Mouse (Mus musculus): ENCODE measurements around the gene Brf1.

Brf1 gene

DNA sequence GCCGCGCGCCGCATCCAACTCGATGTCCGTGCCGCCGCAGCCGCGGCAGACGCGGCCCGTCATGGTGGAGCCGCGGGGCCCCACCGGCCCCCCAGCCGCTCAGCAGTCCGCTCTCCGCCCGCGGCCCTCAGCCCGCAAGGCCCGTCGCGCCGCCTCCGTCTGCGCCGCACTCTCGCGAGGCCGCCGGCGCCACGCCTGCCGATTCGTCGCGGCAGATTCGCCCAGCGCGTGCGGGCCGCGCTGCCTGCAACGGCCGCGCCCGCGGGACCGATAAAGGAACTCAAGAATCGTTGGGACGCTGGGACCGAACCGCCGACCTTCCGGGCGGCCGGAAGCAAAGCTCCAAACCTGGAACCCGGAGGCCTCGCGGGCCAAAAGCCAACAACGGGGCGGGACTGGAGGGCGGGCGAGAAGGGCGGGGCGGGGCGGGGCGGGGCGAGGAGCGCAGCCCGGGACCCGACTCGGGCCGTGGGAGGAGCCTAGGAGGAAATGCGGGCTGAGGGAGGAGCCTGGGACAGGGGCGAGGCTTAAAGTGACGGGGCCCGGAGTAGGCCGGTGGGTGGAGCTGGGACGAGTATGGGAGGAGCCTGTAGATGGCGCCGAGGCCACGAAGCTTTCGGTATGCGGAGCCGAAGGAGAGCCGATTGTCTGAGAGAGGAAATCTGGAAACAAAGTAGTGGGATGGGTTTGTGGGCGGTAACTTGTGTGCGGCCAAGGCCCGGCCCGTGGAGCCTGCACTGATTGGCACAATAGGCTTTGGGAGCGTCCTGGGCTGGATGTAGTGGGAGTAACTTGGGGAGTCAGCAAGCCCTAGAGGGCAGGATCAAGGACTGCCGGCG, at the start of gene Brf1:
Gene Brf1, minus strand, starts transcription at position 411 of the 839 bp plus-strand sequence.
- POLR2A ChIA-PET: interaction anchor here (0.5 to 6.5 kb wide), 72 partner anchors 8 to 615 kb away, joined by 3 to 52 read pairs (median 4); partner anchors contain the start of genes Btbd6 (in 3 of the 4), Pacs2 (in 3 of the 4), Cdca4 (in 2 of the 4) and Nudt14 (in 2 of the 4)
- CTCF ChIA-PET: interaction anchor here (0.5 to 3.3 kb wide), 31 partner anchors 9 to 742 kb away, joined by 3 to 19 read pairs (median 3); partner anchors contain the start of genes Btbd6 (in 1 of the 4), Clba1 (in 1 of the 4), Crip1 (in 1 of the 4) and Crip2 (in 1 of the 4)

DNA sequence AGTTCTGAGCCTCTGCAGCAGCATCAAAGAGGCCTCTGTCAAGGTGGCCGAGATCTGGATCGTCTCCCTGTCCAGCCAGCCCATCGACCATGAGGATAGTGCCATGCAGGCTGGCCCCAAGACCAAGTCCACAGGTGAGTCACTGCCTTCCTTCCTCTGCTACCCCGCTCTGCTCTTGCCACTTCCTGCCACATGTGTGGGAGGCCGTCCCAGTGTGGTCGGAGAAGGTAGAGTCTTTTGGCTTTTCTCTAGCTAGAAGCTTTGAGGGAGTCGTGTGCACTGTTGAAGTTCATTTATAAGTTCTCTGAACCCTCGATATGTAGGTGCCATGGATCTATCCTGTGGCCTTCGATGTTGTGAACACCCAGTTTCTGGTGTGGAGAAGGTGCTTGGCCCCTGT, 49.3 kb upstream of the Brf1 start:
- ChIA-PET CTCF (no interaction called here), POLR2A (no interaction called here)

DNA sequence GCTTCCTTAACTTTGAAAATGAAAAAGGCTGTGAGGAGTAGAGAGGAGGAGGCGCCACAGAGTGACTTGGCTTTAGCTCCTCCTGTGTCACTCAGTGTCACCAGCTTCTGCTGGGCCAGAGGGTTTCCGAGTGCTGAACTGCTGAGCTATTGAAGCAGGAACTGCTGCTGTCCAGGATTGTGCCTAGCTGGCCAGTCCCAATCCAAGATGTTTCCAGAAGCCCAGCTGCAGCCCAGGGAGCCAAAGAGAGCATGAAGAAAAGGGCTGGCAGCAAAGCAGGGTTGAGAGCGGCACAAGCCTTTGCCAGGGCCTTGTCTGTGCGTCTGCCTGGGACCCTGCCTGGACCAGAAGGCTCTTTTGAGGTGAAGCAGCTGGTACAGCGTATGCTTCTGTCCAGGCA, 47.6 kb upstream of the Brf1 start:
- ChIA-PET CTCF (interaction anchor here in 1 of 4 experiments (1.2 kb wide), 1 partner anchor 26 kb away, joined by 4 read pairs; the partner anchor contains the start of gene Tex22), POLR2A (interaction anchor here in 3 of 4 experiments (0.6 to 1.3 kb wide), 6 partner anchors 8 to 106 kb away, joined by 3 to 4 read pairs (median 3); partner anchors contain the start of genes Tex22 (in 2 of the 3) and Nudt14 (in 1 of the 3))

DNA sequence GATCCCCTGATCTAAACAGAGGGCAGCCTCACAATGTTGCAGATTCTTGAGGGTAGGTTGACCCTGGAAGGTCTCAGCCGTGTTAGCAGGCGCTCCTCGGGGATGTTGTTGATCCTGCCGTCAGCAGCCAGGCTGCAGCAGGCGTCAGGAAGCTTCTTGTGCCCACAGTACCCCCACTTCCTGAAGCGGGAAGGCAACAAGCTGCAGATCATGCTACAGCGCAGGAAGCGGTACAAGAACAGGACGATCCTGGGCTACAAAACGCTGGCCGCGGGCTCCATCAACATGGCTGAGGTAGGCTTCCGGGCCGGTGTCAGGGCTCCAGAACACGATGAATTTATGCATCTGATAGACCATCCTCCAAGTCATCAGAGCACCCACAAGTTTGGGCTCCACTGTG, 46.4 kb upstream of the Brf1 start:
- ChIA-PET CTCF (interaction anchor here in 3 of 4 experiments (0.7 to 1.3 kb wide), 4 partner anchors 15 to 57 kb away, joined by 3 to 4 read pairs (median 4); partner anchors contain the start of gene Tex22 (in 1 of the 3)), POLR2A (interaction anchor here in 2 of 4 experiments (1.3 kb wide), 2 partner anchors 27 to 105 kb away, joined by 3 to 4 read pairs; partner anchors contain the start of genes Nudt14 (in 1 of the 2) and Tex22 (in 1 of the 2))

DNA sequence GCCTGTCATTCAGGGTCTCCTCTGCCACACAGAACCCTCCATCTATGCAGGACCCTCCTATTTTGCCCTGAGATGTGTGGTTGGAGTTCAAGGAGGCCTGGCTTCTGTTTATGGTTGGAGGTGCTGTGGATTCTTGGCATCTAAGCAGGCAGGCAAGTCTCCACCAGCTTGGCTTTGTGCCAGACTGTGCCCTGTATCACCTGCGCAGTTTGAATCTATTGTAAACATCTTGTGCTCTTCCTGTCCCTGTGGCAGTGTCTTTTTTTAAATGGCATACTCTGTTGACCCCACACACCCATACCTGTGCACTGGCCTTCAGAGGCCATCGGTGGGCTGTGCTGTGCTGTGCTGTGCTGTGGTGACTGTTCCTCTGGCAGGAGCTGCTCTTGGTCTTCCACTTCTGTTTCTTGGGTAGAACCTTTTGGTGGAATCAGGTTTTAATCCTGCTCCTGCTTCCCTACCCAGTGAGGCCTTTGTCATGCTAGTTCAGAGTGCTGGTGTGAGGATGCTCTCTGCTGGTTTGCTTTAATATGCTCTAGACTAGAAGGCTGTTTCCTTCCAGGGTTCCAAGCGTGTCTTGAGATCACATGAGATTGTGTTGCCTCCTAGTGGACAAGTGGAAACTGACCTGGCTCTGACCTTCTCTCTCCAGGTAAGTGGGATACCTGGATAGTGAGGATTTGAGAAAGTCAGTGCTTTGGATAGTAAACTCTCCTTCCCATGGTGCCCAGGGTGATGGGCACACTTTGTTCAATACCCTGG, 44.6 kb upstream of the Brf1 start:
- CTCF ChIA-PET: interaction anchor here in 2 of 4 experiments (0.6 to 1.1 kb wide), 4 partner anchors 16 to 193 kb away, joined by 3 to 6 read pairs (median 4); partner anchors contain the start of gene Jag2 (in 1 of the 2)
- POLR2A ChIA-PET: no interaction called here

DNA sequence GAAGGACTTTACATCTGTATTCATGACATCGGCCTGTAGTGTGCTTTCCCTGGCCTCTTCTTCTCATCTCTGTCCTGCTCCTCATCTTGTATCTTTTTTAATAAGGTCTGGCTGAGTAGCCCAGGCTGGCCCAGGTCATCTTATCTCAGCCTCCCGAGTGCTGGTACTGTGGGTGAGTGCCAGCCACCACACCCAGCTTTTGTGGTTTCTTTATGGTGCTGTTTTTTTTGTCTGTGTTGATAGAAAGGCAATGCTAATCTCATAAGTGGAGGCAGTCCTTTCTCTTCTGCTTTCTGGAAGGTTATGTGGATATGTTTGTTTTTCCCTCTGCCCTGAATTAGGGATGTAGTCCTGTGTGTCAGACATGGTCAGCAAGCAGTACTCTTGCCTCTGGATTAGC, 42.0 kb upstream of the Brf1 start:
- ChIA-PET POLR2A (interaction anchor here in 3 of 4 experiments (0.6 to 0.7 kb wide), 3 partner anchors 52 to 242 kb away, joined by 3 to 8 read pairs (median 3); no protein-coding TSS in a partner anchor), CTCF (interaction anchor here in 1 of 4 experiments (0.8 kb wide), 1 partner anchor 9 kb away, joined by 3 read pairs; no protein-coding TSS in a partner anchor)

DNA sequence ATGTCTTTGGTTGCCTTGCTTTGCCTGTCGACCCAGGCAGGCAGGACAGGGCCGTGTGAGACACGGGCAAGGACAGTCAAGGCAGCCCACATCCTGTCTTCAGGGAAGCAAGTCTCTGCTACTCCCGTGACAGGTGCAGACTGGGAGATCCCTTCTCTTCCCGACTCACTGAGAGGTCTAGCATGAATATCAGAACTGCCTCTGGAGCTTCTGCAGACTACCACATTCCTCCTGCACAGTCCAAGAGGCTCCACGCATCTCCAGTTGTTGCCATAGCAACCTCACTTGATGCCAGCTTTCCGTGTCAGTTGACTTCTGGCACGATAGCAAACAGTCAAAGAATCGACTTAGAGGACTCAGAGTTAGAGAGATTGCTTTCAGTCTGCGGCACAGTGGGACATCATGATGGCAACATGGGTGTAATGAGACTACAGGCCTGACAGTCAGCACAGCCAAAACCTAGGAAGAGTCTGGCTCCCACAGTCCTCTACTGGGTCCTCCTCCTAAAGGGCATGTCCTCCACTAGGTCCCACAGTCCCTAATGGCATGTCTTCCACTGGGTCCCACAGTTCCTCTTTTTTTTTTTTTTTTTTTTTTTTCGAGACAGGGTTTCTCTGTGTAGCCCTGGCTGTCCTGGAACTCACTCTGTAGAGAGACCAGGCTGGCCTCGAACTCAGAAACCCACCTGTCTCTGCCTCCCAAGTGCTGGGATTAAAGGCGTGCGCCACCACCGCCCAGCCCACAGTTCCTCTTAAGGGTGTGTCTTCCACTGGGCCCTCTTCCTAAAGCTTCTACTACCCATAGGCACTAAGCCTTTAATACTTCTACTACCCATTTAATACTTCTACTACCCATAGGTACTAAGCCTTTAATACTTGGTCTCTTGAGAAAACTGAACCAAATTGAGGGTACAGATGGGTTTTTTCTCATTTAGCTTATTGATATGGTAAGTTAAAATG, 41.3 kb upstream of the Brf1 start:
- CTCF ChIA-PET: interaction anchor here in 1 of 4 experiments (0.8 kb wide), 1 partner anchor 10 kb away, joined by 3 read pairs; no protein-coding TSS in a partner anchor
- POLR2A ChIA-PET: interaction anchor here in 2 of 4 experiments (0.7 to 1.3 kb wide), 3 partner anchors 15 to 242 kb away, joined by 3 to 8 read pairs (median 4); no protein-coding TSS in a partner anchor

DNA sequence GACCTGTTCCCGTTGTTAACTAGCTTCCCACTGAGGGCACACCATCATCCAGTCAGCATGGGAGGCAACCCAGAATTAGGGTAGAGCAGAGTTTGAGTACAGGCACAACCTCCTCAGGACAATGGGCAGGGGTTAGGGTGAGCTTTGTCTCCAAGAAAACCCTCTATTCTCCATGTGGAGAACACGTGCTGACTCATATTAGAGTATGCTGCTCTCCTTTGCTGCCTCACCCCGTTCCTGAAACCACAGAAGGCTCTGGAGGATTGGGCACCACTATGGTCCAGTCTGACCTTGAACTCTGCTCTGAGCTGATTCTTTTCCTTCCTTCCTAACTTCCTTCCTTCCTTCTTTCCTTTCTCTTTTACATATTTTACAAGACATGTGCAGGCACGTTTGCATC, 37.9 kb upstream of the Brf1 start:
- CTCF ChIA-PET: interaction anchor here in 1 of 4 experiments (1.0 kb wide), 1 partner anchor 150 kb away, joined by 3 read pairs; no protein-coding TSS in a partner anchor
- POLR2A ChIA-PET: interaction anchor here in 1 of 4 experiments (0.7 to 0.9 kb wide), 2 partner anchors 11 to 24 kb away, joined by 3 read pairs; no protein-coding TSS in a partner anchor

DNA sequence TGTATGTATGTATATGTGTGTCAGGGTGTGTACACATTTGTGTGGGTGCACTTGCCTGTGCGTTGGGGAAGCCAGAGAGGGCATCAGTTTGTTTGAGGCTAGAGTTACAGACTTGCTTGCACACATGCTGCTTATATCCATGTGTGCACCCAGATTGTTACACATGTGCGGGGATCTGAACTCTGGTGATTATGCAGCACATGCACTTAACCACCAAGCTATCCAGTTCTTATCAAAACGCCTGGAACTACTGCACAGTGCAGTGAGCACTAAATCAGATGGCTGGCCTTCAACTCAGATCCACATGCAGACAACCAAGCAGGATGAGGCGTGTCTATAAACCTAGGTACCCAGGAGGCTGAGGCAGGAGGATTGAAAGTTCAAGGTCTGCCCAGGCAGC, 36.5 kb upstream of the Brf1 start:
- POLR2A ChIA-PET: interaction anchor here in 3 of 4 experiments (0.7 to 1.9 kb wide), 10 partner anchors 11 to 761 kb away, joined by 3 to 6 read pairs (median 4); partner anchors contain the start of gene Tex22 (in 1 of the 3)

DNA sequence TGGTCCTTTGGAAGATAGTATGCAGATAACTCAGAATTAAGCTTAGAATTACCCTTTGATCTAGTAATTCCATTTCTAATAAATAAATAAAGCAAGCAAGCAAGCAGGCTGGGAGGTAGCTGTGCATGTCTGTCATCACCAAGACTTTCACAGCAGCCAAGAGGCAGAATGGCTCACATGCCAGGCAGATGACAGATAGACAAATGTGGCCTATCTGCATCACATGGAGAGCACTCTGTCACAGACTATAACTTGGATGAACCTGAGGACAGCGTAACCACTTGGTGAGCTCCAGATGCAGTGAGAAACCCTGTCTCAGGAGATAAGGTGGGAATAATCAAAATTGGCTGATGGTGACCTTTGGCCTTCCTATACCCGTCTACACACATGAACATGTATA, 34.6 kb upstream of the Brf1 start:
- ChIA-PET CTCF (interaction anchor here in 2 of 4 experiments (0.9 to 1.0 kb wide), 2 partner anchors 16 to 51 kb away, joined by 3 read pairs; no protein-coding TSS in a partner anchor), POLR2A (interaction anchor here in 2 of 4 experiments (0.6 to 1.9 kb wide), 7 partner anchors 9 to 288 kb away, joined by 3 to 6 read pairs (median 4); no protein-coding TSS in a partner anchor)

More for the DNA sequence above, 36.5 kb upstream of the Brf1 start:
- CTCF ChIA-PET: interaction anchor here in 2 of 4 experiments (0.7 to 1.4 kb wide), 2 partner anchors 10 to 109 kb away, joined by 3 to 4 read pairs; no protein-coding TSS in a partner anchor

DNA sequence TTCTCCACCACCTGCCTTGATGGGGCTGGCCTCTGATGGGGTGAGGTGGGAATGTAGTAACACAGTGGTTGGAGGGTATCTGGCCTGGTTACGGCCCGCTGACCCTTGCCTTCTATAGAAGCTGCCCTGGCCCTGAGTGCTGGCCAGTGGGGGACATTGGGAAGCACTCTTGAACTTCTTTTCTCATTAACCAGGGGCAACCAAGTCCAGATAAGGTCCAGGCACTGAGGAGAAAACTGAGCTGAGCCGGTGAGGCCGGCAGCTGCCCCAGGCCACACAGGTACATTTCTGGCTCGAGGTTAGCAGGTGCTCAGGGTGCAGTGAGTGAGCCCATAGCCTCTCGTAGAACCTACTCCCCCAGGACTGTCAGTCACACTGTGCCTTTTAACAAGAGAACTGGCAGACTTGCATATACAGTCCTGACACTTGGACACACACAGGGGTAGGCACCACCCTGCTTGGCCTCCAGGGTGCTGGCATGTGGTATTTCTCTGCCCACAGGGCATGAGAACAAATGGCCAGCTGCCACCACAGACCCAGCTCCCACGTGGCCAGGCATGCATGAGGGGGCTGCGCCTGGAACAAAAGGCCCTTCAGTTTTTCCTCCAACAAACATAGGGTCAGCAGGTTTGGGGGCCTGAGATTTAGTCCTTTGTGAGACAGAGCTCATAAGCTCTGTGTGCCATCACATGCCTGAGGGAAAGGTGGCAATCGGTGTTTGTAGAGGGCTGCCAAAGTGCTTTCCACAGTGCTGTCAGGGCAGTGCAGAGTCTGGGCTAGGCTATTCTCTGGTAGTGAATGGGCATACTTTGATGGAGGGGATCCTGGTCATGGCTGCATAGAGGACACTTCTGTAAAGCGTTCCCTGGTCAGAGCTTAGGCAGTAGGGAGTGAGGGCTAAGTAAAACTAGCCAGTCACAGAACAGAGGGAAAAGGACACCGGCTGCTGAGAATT, 32.1 kb upstream of the Brf1 start:
- ChIA-PET POLR2A (interaction anchor here in 1 of 4 experiments (0.6 kb wide), 1 partner anchor 91 kb away, joined by 3 read pairs; no protein-coding TSS in a partner anchor), CTCF (interaction anchor here in 1 of 4 experiments (0.9 to 1.3 kb wide), 2 partner anchors 40 to 42 kb away, joined by 3 to 4 read pairs; partner anchors contain the start of gene Tex22)

DNA sequence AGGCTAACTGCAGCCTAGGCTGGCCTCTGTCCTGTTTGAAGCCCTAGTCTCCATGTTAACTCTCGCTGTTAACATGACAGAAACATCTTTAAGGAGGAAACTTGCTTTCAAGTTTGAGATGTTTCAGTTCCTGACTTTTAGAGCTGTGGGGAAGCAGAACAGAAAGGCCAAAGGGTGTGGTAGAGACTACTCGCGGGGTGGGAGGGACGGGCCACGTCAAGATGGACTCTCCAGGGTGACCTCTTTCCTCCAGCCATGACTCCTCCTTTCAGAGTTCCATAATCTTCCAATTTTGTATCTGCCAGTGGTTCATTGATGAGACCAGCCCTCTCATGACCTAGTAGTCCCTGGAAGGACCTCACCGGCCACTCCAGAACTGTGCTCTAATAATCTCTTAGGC, 30.9 kb upstream of the Brf1 start:
- CTCF ChIA-PET: no interaction called here
- POLR2A ChIA-PET: no interaction called here

DNA sequence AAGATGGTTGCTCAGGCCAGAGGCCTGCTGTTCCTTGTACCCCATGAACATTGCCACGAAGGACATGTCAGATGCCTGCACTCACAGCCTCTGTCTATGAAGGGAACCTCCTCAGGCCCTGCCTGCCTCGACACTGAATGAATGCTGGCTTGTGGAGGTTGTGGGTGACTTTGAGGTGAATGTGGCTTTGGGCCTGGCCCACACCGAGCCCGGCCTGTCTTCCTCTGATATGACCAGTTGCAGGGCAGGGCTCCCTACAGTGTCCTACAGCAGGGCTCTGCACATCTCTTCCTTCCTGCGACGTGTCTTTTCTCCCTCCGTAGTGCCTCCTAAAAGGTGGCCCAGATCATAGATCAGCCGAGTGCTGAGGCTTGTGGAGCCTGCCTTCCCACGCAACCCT, 30.5 kb upstream of the Brf1 start:
- ChIA-PET CTCF (interaction anchor here in 1 of 4 experiments (1.2 kb wide), 1 partner anchor 43 kb away, joined by 3 read pairs; the partner anchor contains the start of gene Tex22), POLR2A (no interaction called here)

DNA sequence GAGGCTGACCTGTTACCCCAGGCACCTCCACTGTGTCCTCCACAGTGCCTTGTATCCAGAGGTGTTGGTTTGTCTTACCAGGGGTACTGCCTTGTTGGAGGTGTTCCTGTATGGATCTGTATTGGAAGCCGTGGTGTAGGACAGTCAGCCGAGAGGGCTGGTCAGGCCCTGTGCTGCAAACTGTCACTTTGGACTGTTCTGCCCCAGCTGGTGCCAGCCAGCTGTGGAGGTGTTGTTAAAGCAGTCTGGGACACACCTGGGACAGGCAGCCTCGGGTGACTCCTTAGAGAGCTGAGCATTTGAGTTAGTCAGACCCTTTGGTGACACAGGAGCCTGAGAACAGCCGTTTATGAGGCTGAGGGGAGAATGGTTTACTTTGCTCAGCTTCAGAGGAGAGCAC, 29.5 kb upstream of the Brf1 start:
- POLR2A ChIA-PET: no interaction called here
- CTCF ChIA-PET: interaction anchor here in 2 of 4 experiments (1.2 to 1.7 kb wide), 2 partner anchors 44 to 45 kb away, joined by 3 to 4 read pairs; partner anchors contain the start of gene Tex22 (in 2 of the 2)

DNA sequence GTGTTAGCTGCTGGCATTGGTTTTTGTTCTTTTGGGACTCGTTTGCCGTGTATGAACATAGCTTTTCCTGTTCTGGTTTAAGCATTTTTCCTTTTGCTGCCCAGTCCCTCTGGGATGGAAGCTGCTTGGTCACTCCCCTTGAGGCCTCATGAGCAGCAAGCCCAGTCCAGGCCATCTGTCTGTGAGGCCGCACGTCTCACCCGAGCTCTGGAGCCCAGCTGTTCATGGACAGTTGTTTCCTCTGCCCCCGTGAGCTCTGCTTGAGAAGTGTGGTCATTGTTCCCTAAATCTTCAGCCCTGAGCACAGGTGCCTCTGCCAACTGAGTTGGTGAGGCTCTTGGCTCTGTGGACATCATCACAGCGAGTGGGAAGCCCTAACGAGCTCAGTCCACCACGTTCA, 28.4 kb upstream of the Brf1 start:
- ChIA-PET CTCF (interaction anchor here in 3 of 4 experiments (0.8 to 1.7 kb wide), 4 partner anchors 16 to 72 kb away, joined by 3 to 4 read pairs (median 4); partner anchors contain the start of gene Tex22 (in 1 of the 3)), POLR2A (interaction anchor here (0.6 to 1.7 kb wide), 11 partner anchors 10 to 76 kb away, joined by 3 to 7 read pairs (median 3); partner anchors contain the start of genes Brf1 (in 1 of the 4) and Tex22 (in 1 of the 4))

Data from embryonic stem cell, embryonic (primary cell).